Mouse (Mus musculus) ovary, adult 10 weeks (tissue): ENCODE data around the gene Plcxd1. TPM values are rescaled to one million over a fixed set of nuclear protein-coding genes. Genes with fewer than 3 reads are reported as not detected.

Source experiments
- polyA plus RNA-seq: library from polyadenylated mRNA; stranded (reverse); fragments of 350-450 nt; fragmentation: Illumina TruSeq; extraction: RNeasy Lipid Tissue Mini Kit (QIAGEN cat#74804); gene quantifications from one replicate; pipeline ENCODE4 v1.2.3, GENCODE M21; 2014

The Plcxd1 gene
- not detected for polyA plus RNA-seq

GRCm38 (mm10) chr5:110099656-110100580, at the start of gene Plcxd1:
TSS of gene Plcxd1 (plus strand) at chr5:110099969.

DNA sequence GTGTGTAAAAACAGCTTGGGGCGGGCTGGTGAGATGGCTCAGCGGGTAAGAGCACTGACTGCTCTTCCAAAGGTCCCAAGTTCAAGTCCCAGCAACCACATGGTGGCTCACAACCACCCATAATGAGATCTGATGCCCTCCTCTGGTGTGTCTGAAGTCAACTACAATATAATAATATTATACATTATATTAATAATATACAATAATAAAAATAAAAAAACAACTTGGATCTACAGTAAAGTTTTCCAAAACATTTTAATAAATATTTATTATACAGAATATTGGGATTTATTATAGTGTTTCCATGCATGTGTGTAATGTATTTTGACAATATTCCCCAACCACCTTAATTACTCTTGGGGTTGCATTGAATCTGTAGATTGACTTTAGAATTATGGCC, 27.4 kb upstream of the Plcxd1 start, which contains the start of gene Gm17655:
TSS of gene Gm17655 (minus strand) at position 101 of the 400 bp plus-strand sequence.

GRCm38 (mm10) chr5:110094030-110094846, 5.5 kb upstream of the Plcxd1 start, which contains the start of gene Gm35315:
TSS of gene Gm35315 (minus strand) at chr5:110094420.

DNA sequence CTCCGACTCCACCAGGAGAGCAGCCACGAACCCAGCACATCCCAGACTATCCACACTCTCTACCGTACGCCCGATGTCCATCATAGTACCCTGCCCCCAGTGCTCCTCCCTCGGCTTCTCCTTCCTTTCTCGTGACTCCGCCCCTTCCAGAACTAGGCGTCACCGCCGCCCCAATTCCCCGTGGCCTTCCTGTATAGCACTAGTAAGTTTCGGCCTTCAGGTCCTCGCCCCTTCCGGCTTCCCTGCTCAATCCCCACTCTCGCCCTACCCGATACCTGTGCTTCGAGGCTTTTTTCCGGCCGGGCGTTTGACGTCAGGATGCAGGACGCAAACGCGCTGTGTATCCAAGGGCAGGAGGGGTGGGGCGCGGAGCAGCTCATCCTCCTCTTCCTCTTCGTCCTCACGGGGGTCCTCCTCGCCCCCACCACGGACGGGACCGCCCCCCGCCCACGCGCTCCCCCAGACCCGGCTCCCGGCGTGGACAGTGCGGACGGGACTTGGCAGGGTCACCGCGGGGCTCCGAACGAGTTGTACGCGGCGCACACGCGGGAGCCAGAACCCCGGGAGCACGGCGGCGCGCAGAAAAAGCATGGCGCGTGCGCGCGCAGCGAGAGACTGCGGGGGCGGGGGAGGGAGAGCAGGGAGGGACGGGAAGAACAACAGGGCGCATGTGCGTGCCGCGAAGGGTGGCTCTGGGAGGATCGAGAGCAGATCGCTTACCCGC, 8.0 kb downstream of the Plcxd1 start, which contains the start of gene Gtpbp6:
TSS of gene Gtpbp6 (minus strand) at position 617 of the 724 bp plus-strand sequence.

DNA sequence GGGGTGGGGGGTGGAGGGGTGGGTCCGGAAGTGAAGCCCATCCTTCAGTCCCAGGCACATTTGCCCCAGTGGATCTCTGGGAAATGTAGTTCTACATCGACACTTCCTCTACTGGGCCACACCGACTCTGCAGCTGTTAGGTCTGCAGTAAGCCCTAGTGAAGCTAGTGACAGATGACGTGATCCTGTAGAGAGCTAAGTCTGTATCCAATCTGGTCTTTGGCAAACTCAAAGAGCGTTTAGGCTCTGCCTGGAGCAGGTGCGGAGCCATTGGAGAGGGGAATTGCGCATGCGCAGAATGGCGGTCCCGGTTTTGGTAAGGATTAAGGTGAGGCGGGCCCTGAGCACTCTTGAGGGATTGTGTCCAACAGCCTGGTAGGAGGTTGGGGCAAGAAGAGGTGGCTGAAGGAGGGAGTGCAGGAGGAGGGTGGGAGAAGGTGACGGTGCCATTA, 10.2 kb downstream of the Plcxd1 start, which contains the start of gene Zfp605:
TSS of gene Zfp605 (plus strand) at position 102 of the 451 bp plus-strand sequence.

DNA sequence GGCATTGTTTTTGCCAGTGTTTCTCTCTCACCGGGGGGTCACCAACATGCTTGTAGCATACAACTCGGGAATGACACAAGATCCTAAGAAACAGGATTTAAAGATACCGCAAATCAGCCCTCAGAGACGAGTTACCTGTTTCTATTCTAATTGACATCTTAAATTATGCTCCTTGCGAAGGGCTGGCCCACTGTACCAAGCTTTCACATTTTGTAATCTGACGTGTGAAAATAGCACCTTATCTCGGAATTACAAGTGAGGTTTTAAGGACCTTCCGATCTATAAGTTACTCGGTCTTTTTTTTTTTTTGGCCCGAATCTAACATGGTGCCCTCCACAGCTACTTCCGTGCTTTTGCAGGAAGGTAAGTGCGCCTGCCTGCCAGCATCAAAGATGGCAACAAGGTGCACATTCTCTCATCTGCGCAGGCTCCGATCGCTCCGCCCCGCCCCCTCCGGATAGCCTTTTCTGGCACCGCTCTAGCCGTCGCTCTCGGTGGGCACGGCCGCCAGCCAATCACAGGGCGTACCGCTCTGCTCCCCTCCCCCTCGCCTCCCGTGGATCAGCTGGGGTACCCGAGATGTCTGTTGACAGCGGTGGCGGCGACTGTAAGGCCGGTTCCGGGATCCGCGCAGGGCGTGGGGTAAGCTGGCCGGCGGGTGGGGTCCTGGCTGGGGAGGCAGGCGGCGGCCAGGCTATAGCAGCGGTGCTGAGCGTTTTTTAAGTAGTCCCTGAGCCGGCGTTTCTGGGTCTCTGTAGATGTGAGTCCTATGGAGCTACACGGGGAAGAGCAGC, 35.7 kb downstream of the Plcxd1 start, which contains the start of gene Chfr:
TSS of gene Chfr (plus strand) at position 550 of the 794 bp plus-strand sequence.

Other genes with a start within 250 kb of the Plcxd1 start
- gene Gm15446, start 176.6 kb upstream of the Plcxd1 start, polyA plus RNA-seq = 93.5 TPM
- 107 TPM for gene Zfp932, start 103.4 kb upstream of the Plcxd1 start, polyA plus RNA-seq
- gene Gm17655, start 27.5 kb upstream of the Plcxd1 start, polyA plus RNA-seq = 13.2 TPM
- 6.4 TPM for gene Gm35315, start 5.5 kb upstream of the Plcxd1 start, polyA plus RNA-seq
- gene Gtpbp6, start 8.2 kb downstream of the Plcxd1 start, polyA plus RNA-seq = not detected
- gene Zfp605, start 10.1 kb downstream of the Plcxd1 start, polyA plus RNA-seq = 22.9 TPM
- gene Chfr, start 35.9 kb downstream of the Plcxd1 start, polyA plus RNA-seq = 16.5 TPM
- gene Golga3, start 76.7 kb downstream of the Plcxd1 start, polyA plus RNA-seq = 25.1 TPM
- 64.0 TPM for gene Ankle2, start 131.0 kb downstream of the Plcxd1 start, polyA plus RNA-seq
- gene Pgam5, start 169.9 kb downstream of the Plcxd1 start, polyA plus RNA-seq = 43.2 TPM
- gene Pxmp2, start 186.2 kb downstream of the Plcxd1 start, polyA plus RNA-seq = 4.5 TPM
- 16.1 TPM for gene Pole, start 186.3 kb downstream of the Plcxd1 start, polyA plus RNA-seq
- gene P2rx2, start 243.2 kb downstream of the Plcxd1 start, polyA plus RNA-seq = not detected
- not detected for gene Lrcol1, start 244.8 kb downstream of the Plcxd1 start, polyA plus RNA-seq